Mouse (Mus musculus) MEL (cell line): ENCODE data around the gene Atp2a3. TPM values are rescaled to one million over a fixed set of nuclear protein-coding genes. Genes with fewer than 3 reads are reported as not detected.

ENCODE experiments used
- DNase-seq: peaks from one replicate; pipeline ENCODE4 v3.0.0; 2011; ENCODE audit warnings: low read depth, low spot score
- H3K27ac ChIP-seq: 2 replicates; pipeline ENCODE4 v1.5.1; 2012; ENCODE audit warnings: low read depth, mild to moderate bottlenecking, control low read depth, low read length, moderate library complexity; ENCODE audit not compliant: control insufficient read depth
- H3K27me3 ChIP-seq, 2 experiments: fragments of 150-350 bp in 1 of 2; sonication (generic) in 1 of 2; 2 replicates each; pipeline ENCODE4 v1.6.1; 2012; ENCODE audit warnings: low read length in 2 of 2, mild to moderate bottlenecking in 2 of 2, improper control_type of control experiment in 1 of 2, moderate library complexity in 1 of 2; ENCODE audit not compliant: insufficient read depth in 2 of 2, control insufficient read depth in 1 of 2
- H3K36me3 ChIP-seq, 2 experiments: 2 replicates each; pipeline ENCODE4 v1.6.1; 2012 to 2014; ENCODE audit warnings: low read length in 2 of 2, improper control_type of control experiment in 1 of 2, inconsistent platforms in 1 of 2, mild to moderate bottlenecking in 1 of 2; ENCODE audit not compliant: insufficient read depth in 2 of 2, control insufficient read depth in 1 of 2
- H3K4me1 ChIP-seq, 2 experiments: fragments of 150-350 bp in 1 of 2; sonication (generic) in 1 of 2; 2 replicates each; pipeline ENCODE4 v1.6.1; 2012; ENCODE audit warnings: low read length in 2 of 2, improper control_type of control experiment in 1 of 2, mild to moderate bottlenecking in 1 of 2; ENCODE audit not compliant: insufficient read depth in 2 of 2, control insufficient read depth in 1 of 2
- H3K4me3 ChIP-seq, 2 experiments: fragments of 150-350 bp in 1 of 2; sonication (generic) in 1 of 2; 2 replicates each; pipeline ENCODE4 v1.5.1; 2012; ENCODE audit warnings: low read depth in 2 of 2, low read length in 2 of 2, mild to moderate bottlenecking in 2 of 2, moderate library complexity in 2 of 2, control low read depth in 1 of 2, improper control_type of control experiment in 1 of 2; ENCODE audit not compliant: control insufficient read depth in 1 of 2, insufficient read depth in 1 of 2
- H3K79me2 ChIP-seq: 2 replicates; pipeline ENCODE4 v1.6.1; 2012; ENCODE audit warnings: mild to moderate bottlenecking, low read length, moderate library complexity; ENCODE audit not compliant: control insufficient read depth, poor library complexity, insufficient read depth
- H3K9ac ChIP-seq: 2 replicates; pipeline ENCODE4 v1.6.1; 2012; ENCODE audit warnings: low read depth, mild to moderate bottlenecking, control low read depth, low read length, moderate library complexity; ENCODE audit not compliant: control insufficient read depth, poor library complexity, severe bottlenecking
- H3K9me3 ChIP-seq: fragments of 150-350 bp; sonication (generic); replicated peaks from 2 replicates; pipeline ENCODE4 v1.6.1; 2012; ENCODE audit warnings: mild to moderate bottlenecking, low read length, improper control_type of control experiment, moderate library complexity; ENCODE audit not compliant: insufficient read depth
- BHLHE40 ChIP-seq: IDR thresholded peaks from 2 replicates; pipeline ENCODE4 v1.6.1; 2012; ENCODE audit warnings: low read depth, mild to moderate bottlenecking, inconsistent platforms, low read length, improper control_type of control experiment, borderline replicate concordance
- CTCF ChIP-seq, 3 experiments: IDR thresholded peaks in 2 of 3; conservative IDR thresholded peaks in 1 of 3; 2 replicates each; pipeline ENCODE4 v1.5.1; 2011 to 2012; ENCODE audit warnings: low read length in 3 of 3, low read depth in 2 of 3, mild to moderate bottlenecking in 2 of 3, improper control_type of control experiment in 1 of 3, inconsistent platforms in 1 of 3, mixed read lengths in 1 of 3, moderate library complexity in 1 of 3; ENCODE audit not compliant: control insufficient read depth in 1 of 3, insufficient read depth in 1 of 3, poor library complexity in 1 of 3, severe bottlenecking in 1 of 3
- E2F4 ChIP-seq: IDR thresholded peaks from 2 replicates; pipeline ENCODE4 v1.6.1; 2011; ENCODE audit warnings: low read depth, low read length, improper control_type of control experiment, borderline replicate concordance
- ELF1 ChIP-seq: IDR thresholded peaks from 2 replicates; pipeline ENCODE4 v1.6.1; 2014; ENCODE audit warnings: low read depth, mild to moderate bottlenecking, inconsistent platforms, low read length, improper control_type of control experiment, moderate library complexity
- KAT2A ChIP-seq: conservative IDR thresholded peaks from 2 replicates; pipeline ENCODE4 v1.6.1; 2012; ENCODE audit warnings: low read depth, low read length, improper control_type of control experiment, inconsistent platforms
- MAFK ChIP-seq: IDR thresholded peaks from 2 replicates; pipeline ENCODE4 v1.6.1; 2011; ENCODE audit warnings: low read depth, mild to moderate bottlenecking, low read length, improper control_type of control experiment, borderline replicate concordance
- MAX ChIP-seq: IDR thresholded peaks from 2 replicates; pipeline ENCODE4 v1.6.1; 2011; ENCODE audit warnings: low read length, improper control_type of control experiment
- MAZ ChIP-seq: IDR thresholded peaks from 2 replicates; pipeline ENCODE4 v1.6.1; 2012; ENCODE audit warnings: low read depth, mild to moderate bottlenecking, inconsistent platforms, low read length, improper control_type of control experiment
- MEF2A ChIP-seq: IDR thresholded peaks from 2 replicates; pipeline ENCODE4 v1.6.1; 2014; ENCODE audit warnings: low read depth, mild to moderate bottlenecking, inconsistent platforms, low read length, improper control_type of control experiment; ENCODE audit not compliant: poor library complexity, insufficient replicate concordance, severe bottlenecking; ENCODE audit errors: extremely low read depth
- MXI1 ChIP-seq: IDR thresholded peaks from 2 replicates; pipeline ENCODE4 v1.6.1; 2011; ENCODE audit warnings: mild to moderate bottlenecking, low read depth, low read length, improper control_type of control experiment
- MYB ChIP-seq: IDR thresholded peaks from 2 replicates; pipeline ENCODE4 v1.6.1; 2011; ENCODE audit warnings: mild to moderate bottlenecking, low read depth, low read length, improper control_type of control experiment
- NRF1 ChIP-seq: IDR thresholded peaks from 2 replicates; pipeline ENCODE4 v1.6.1; 2014; ENCODE audit warnings: low read depth, mild to moderate bottlenecking, inconsistent platforms, low read length, improper control_type of control experiment, moderate library complexity; ENCODE audit not compliant: poor library complexity, insufficient read depth, severe bottlenecking
- POLR2AphosphoS5 ChIP-seq: IDR thresholded peaks from 2 replicates; pipeline ENCODE4 v1.6.1; 2012; ENCODE audit warnings: low read depth, borderline replicate concordance, mild to moderate bottlenecking, inconsistent platforms, low read length, moderate library complexity, mixed read lengths
- SIN3A ChIP-seq: IDR thresholded peaks from 2 replicates; pipeline ENCODE4 v1.6.1; 2012; ENCODE audit warnings: low read length, improper control_type of control experiment, inconsistent platforms
- TAL1 ChIP-seq: IDR thresholded peaks from 2 replicates; pipeline ENCODE4 v1.6.1; 2012; ENCODE audit warnings: mild to moderate bottlenecking, inconsistent platforms, low read length, moderate library complexity, mixed read lengths
- TBP ChIP-seq: IDR thresholded peaks from 2 replicates; pipeline ENCODE4 v1.8.0; 2011; ENCODE audit warnings: low read depth, low read length, improper control_type of control experiment
- TCF12 ChIP-seq: IDR thresholded peaks from 2 replicates; pipeline ENCODE4 v1.6.1; 2014; ENCODE audit warnings: low read depth, mild to moderate bottlenecking, inconsistent platforms, low read length, improper control_type of control experiment, moderate library complexity
- USF1 ChIP-seq: IDR thresholded peaks from 2 replicates; pipeline ENCODE4 v1.6.1; 2014; ENCODE audit warnings: low read depth, mild to moderate bottlenecking, inconsistent platforms, low read length, improper control_type of control experiment, moderate library complexity
- USF2 ChIP-seq, 2 experiments: IDR thresholded peaks; 2 replicates each; pipeline ENCODE4 v1.6.1; 2011 to 2012; ENCODE audit warnings: improper control_type of control experiment in 2 of 2, low read length in 2 of 2, borderline replicate concordance in 1 of 2, inconsistent platforms in 1 of 2, low read depth in 1 of 2, mild to moderate bottlenecking in 1 of 2; ENCODE audit not compliant: insufficient read depth in 1 of 2
- ZKSCAN1 ChIP-seq: IDR thresholded peaks from 2 replicates; pipeline ENCODE4 v1.6.1; 2012; ENCODE audit warnings: low read depth, mild to moderate bottlenecking, inconsistent platforms, low read length, improper control_type of control experiment, moderate library complexity
- ZNF384 ChIP-seq: IDR thresholded peaks from 2 replicates; pipeline ENCODE4 v1.6.1; 2012; ENCODE audit warnings: low read depth, mild to moderate bottlenecking, inconsistent platforms, low read length, improper control_type of control experiment
- polyA plus RNA-seq, 2 experiments: library from polyadenylated mRNA; stranded (reverse) in 1 of 2; unstranded in 1 of 2; fragments of >175 nt in 1 of 2; fragments of >200 nt in 1 of 2; gene quantifications; 2 replicates each; pipeline versions ENCODE4 v1.2.1 to v1.2.4; 2012; ENCODE audit warnings: low replicate concordance in 2 of 2, low read depth in 1 of 2; ENCODE audit not compliant: insufficient read length in 2 of 2, insufficient read depth in 1 of 2, missing spikeins in 1 of 2
- total RNA-seq: library from RNA; depleted of rRNA; stranded (reverse); fragments of 300-350 nt; gene quantifications from 2 replicates; pipeline ENCODE4 v1.2.3, GENCODE M21; 2012

Atp2a3 gene
- total and polyA plus RNA-seq, 3 experiments, result 10.7 to 49.9 TPM; not detected in 1

DNA sequence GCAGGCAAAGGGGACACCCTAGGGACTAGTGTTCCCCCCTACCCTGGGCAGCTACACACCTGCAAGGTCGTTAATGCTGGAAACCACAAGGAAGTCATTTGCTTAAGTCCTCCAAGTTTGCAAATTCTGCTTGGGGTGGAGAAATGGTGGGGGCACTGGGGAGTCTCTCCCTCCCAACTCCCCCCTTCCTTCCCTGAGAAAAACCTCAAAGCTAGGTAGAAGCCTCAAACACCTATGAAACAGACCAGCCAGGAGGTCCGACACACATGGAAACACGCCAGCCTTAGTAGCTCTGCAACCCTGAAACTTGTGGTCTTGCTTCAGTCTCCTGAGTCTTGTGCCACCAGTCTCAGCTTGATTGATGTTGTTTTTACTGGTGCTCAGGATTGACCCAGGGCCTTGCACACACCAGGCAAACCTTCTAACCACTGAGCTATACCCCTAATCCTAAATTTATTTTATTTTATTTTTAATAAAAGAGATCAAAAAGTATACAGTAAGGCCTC is 2.9 kb downstream of the Atp2a3 start:
- Histone ChIP-seq H3K4me1 (peaks cover 4 to 17% of the 10 kb centered on the region in 2 experiments), H3K4me3 (no peak overlapping the region), H3K27me3 (no peaks in the 10 kb centered on the region), H3K9ac (no peak overlapping the region), H3K9me3 (no peaks in the 10 kb centered on the region), H3K79me2 (no peaks in the 10 kb centered on the region; the same call in none of the 2 replicates), H3K36me3 (peaks cover 0 to 4% of the 10 kb centered on the region in 2 experiments; a peak in 3 of 4 replicates), H3K27ac (no peak overlapping the region)
- no peak for TF ChIP-seq TCF12
- no peak for DNase-seq

DNA sequence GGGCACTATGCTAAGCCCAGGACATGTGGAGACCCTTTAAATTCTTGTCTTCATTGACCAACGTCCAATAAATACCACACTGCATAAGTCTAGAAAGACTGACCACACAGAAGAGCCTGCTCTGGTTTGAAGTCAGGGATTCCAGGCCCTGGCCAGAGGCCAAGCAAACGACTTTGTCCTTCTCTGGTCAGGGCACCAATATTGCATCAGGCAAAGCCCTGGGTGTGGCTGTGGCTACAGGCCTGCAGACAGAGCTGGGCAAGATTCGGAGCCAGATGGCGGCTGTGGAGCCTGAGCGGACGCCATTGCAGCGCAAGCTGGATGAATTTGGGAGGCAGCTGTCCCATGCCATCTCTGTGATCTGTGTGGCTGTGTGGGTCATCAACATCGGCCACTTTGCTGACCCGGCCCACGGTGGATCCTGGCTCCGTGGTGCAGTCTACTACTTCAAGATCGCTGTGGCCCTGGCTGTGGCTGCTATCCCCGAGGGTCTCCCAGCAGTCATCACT is 14.1 kb downstream of the Atp2a3 start:
- TF ChIP-seq POLR2AphosphoS5 (no peak), TBP (no peak), KAT2A (no peak), E2F4 (no peak), TAL1 (no peak), ZKSCAN1 (no peak), USF2 (IDR thresholded peaks at IDR 0.05; ENCODE audit: borderline replicate concordance in 1 of 2, insufficient read depth in 1 of 2, low read depth in 1 of 2, low read length in 2 of 2) (no peak), CTCF (IDR thresholded peaks at IDR 0.05 in 2 of 3, conservative IDR thresholded peaks at IDR 0.05 in 1 of 3; ENCODE audit: control insufficient read depth in 1 of 3, insufficient read depth in 1 of 3, low read depth in 2 of 3, low read length in 3 of 3, poor library complexity in 1 of 3, severe bottlenecking in 1 of 3) (no peak), MXI1 (no peak), ELF1 (no peak), MYB (no peak), SIN3A (no peak), MEF2A (no peak), MAFK (no peak), NRF1 (no peak), MAX (no peak), USF1 (no peak), ZNF384 (no peak), BHLHE40 (no peak), MAZ (no peak)
- no peaks in the 10 kb centered on the region for H3K9me3 ChIP-seq
- H3K4me3 ChIP-seq, result no peak overlapping the region
- no peaks in the 10 kb centered on the region for H3K79me2 ChIP-seq
- no peak overlapping the region for H3K9ac ChIP-seq
- DNase-seq, result no peak
- H3K36me3 ChIP-seq, result no peaks in the 10 kb centered on the region
- H3K27me3 ChIP-seq, result no peaks in the 10 kb centered on the region
- no peak overlapping the region for H3K27ac ChIP-seq
- H3K4me1 ChIP-seq, result no peaks in the 10 kb centered on the region
